12 mouse cellular contexts compared by ENCODE assay signal in genomic region chr1:39904720-39905119, GRCm38 (mm10). TPM values are rescaled to one million over a fixed set of nuclear protein-coding genes. Genes with fewer than 3 reads are reported as not detected.
A peak's percentile ranks its signal among the peaks of the same experiment; 100 is the strongest.
DNase-seq lines count a peak whose midpoint lies in the region; ATAC-seq and TF ChIP-seq lines count a peak whose summit lies in the region.
"Had no signal": no experiment of that assay in that cellular context is flagged by ENCODE, and none has a peak within 500 bp of the region (broad histone marks: within the 10 kb centered on the region; RNA-seq: fewer than 3 reads in every experiment).

No protein-coding gene starts in this region.

- TF ChIP-seq CTCF in bone marrow, adult 2 months (IDR thresholded peaks at IDR 0.05; ENCODE audit: control insufficient read depth, insufficient read depth, low read length), result no peak

- H3K9me3 ChIP-seq in limb, embryonic 12.5 days, result no peaks in the 10 kb centered on the region
- no peaks in the 10 kb centered on the region for H3K9me3 ChIP-seq in limb, embryonic 10.5 days (replicated peaks)
- no peaks in the 10 kb centered on the region for H3K9me3 ChIP-seq in hindbrain, embryonic 13.5 days
- H3K9me3 ChIP-seq: liver, embryonic 12.5 days had no signal

- WGBS in limb, embryonic 12.5 days, result 93% methylated on average over 3 of the region's 3 CpGs
- WGBS in limb, embryonic 10.5 days, result 98% methylated on average over 3 of the region's 3 CpGs
- 51% methylated on average over 3 of the region's 3 CpGs for WGBS in bone marrow, adult 2 months
- 89% methylated on average over 3 of the region's 3 CpGs for WGBS in hindbrain, embryonic 13.5 days

- ATAC-seq in limb, embryonic 12.5 days (ENCODE audit: insufficient number of reproducible peaks, insufficient read depth, low FRiP score, low TSS enrichment, low read depth), result no peak
- ATAC-seq in hindbrain, embryonic 13.5 days (ENCODE audit: low FRiP score), result no peak
- ATAC-seq: liver, embryonic 12.5 days had no signal

- no peak overlapping the region for H3K27ac ChIP-seq in limb, embryonic 12.5 days
- no peak overlapping the region for H3K27ac ChIP-seq in limb, embryonic 10.5 days
- H3K27ac ChIP-seq in bone marrow, adult 2 months (ENCODE audit: control insufficient read depth, insufficient read depth, low read depth, low read length, poor library complexity), result peak overlapping the region; percentile 6; the same call in 1 of the 2 replicates
- H3K27ac ChIP-seq in hindbrain, embryonic 13.5 days, result no peak overlapping the region
- H3K27ac ChIP-seq: liver, embryonic 12.5 days had no signal

- H3K27me3 ChIP-seq in limb, embryonic 12.5 days, result no peaks in the 10 kb centered on the region
- H3K27me3 ChIP-seq in limb, embryonic 10.5 days (ENCODE audit: low read depth, poor library complexity, severe bottlenecking), result no peaks in the 10 kb centered on the region
- H3K27me3 ChIP-seq in hindbrain, embryonic 13.5 days, result no peaks in the 10 kb centered on the region

- TF ChIP-seq POLR2A in bone marrow, adult 2 months (IDR thresholded peaks at IDR 0.05; ENCODE audit: borderline replicate concordance, control insufficient read depth, low read depth, low read length), result no peak

- no peak overlapping the region for H3K9ac ChIP-seq in limb, embryonic 12.5 days (replicated peaks)
- H3K9ac ChIP-seq in hindbrain, embryonic 13.5 days, result peak overlapping the region; percentile 46; the same call in 1 of the 2 replicates
- H3K9ac ChIP-seq: liver, embryonic 12.5 days had no signal

- H3K4me1 ChIP-seq in limb, embryonic 12.5 days (replicated peaks), result peaks cover 66% of the 10 kb centered on the region
- H3K4me1 ChIP-seq in limb, embryonic 10.5 days, result peaks cover 64% of the 10 kb centered on the region
- peaks cover 5% of the 10 kb centered on the region for H3K4me1 ChIP-seq in bone marrow, adult 2 months (ENCODE audit: control insufficient read depth, insufficient read depth, low read length)
- peaks cover 77% of the 10 kb centered on the region for H3K4me1 ChIP-seq in hindbrain, embryonic 13.5 days (replicated peaks)

- H3K36me3 ChIP-seq in limb, embryonic 12.5 days, result peaks cover 34% of the 10 kb centered on the region
- peaks cover 63% of the 10 kb centered on the region for H3K36me3 ChIP-seq in limb, embryonic 10.5 days
- H3K36me3 ChIP-seq in hindbrain, embryonic 13.5 days, result peaks cover 19% of the 10 kb centered on the region

- H3K4me3 ChIP-seq in limb, embryonic 12.5 days (replicated peaks), result no peak overlapping the region
- no peak overlapping the region for H3K4me3 ChIP-seq in limb, embryonic 10.5 days
- no peak overlapping the region for H3K4me3 ChIP-seq in bone marrow, adult 2 months (replicated peaks; ENCODE audit: control insufficient read depth, low read depth, low read length)
- H3K4me3 ChIP-seq in hindbrain, embryonic 13.5 days, result peak overlapping the region; percentile 19
- H3K4me3 ChIP-seq: liver, embryonic 12.5 days had no signal

- no peak for DNase-seq in limb, embryonic 10.5 days (ENCODE audit: low spot score)
- peak; percentile 19 for DNase-seq in natural killer cell, adult 2 months (ENCODE audit: low spot score in 2 of 2)
- no peak for DNase-seq in thymus, postnatal 36 days
- DNase-seq in urinary bladder, adult 2 months (ENCODE audit: low spot score), result no peak
- no peak for DNase-seq in embryo, embryonic 10 days (ENCODE audit: low spot score)
- DNase-seq: adrenal gland, postnatal 36 days; right cerebral cortex, postnatal 25 days; thymus, postnatal 14 days had no signal

- H3K4me2 ChIP-seq in limb, embryonic 12.5 days, result peak overlapping the region; percentile 23
- peak overlapping the region; percentile 96 for H3K4me2 ChIP-seq in hindbrain, embryonic 13.5 days
- H3K4me2 ChIP-seq: liver, embryonic 12.5 days had no signal

RNA-seq across cellular contexts. Expression of gene Map4k4, which starts 4.0 kb away (rescaled TPM):
- 62.1 and 62.6 TPM in 2 replicates for polyA plus RNA-seq in limb, embryonic 12.5 days (2016; fragmentation: Nextera tagmentation; extraction: Ambion mirVana)
- 33.8 and 45.4 TPM in 2 replicates for polyA plus RNA-seq in limb, embryonic 10.5 days (2016; fragmentation: Nextera tagmentation; extraction: Ambion mirVana)
- polyA plus RNA-seq in bone marrow, adult 2 months (2011; ENCODE audit: insufficient read depth, insufficient read length, low replicate concordance, missing spikeins), result 51.3 and 69.2 TPM in 2 replicates
- 47.3 and 52.6 TPM in 2 replicates for polyA plus RNA-seq in hindbrain, embryonic 13.5 days (2015; fragmentation: Nextera tagmentation; extraction: Ambion mirVana)
- 56.1 and 64.9 TPM in 2 replicates for polyA plus RNA-seq in urinary bladder, adult 2 months (2012; rRNA removed)

Comparison
In these comparisons a context has a peak if more than half of its experiments do, and no peak if none do; other contexts are left out.
1. DNase-seq: peak in natural killer cell, adult 2 months (2 of 2); none in limb, embryonic 10.5 days (single experiment), thymus, postnatal 36 days (0 of 2), urinary bladder, adult 2 months (single experiment) and embryo, embryonic 10 days (single experiment).